Mouse (Mus musculus): ENCODE results near the gene 0610010K14Rik. TPM values are rescaled to one million over a fixed set of nuclear protein-coding genes. Genes with fewer than 3 reads are reported as not detected.

The 0610010K14Rik gene
- polyA plus RNA-seq, 1 experiment from 2014 or later: 227 TPM

GRCm38 (mm10) chr11:70219873-70220272, 17.8 kb downstream of the 0610010K14Rik start:
- Histone ChIP-seq H3K9me3 (no peaks in the 10 kb centered on the region), H3K4me3 (peak overlapping the region; percentile 65), H3K36me3 (replicated peaks) (peaks cover 23% of the 10 kb centered on the region), H3K27ac (peak overlapping the region; percentile 90), H3K27me3 (ENCODE audit: poor library complexity, severe bottlenecking) (peaks cover 79% of the 10 kb centered on the region), H3K4me1 (peaks cover 53% of the 10 kb centered on the region)
- no peak for DNase-seq (ENCODE audit: extremely low spot score, low spot score)
- 58% methylated on average over 7 of the region's 7 CpGs for WGBS

- Histone ChIP-seq H3K27ac (no peak overlapping the region), H3K4me3 (peak overlapping the region; percentile 65), H3K9me3 (no peaks in the 10 kb centered on the region), H3K27me3 (ENCODE audit: poor library complexity, severe bottlenecking) (peaks cover 79% of the 10 kb centered on the region), H3K4me1 (peaks cover 63% of the 10 kb centered on the region), H3K36me3 (replicated peaks) (peaks cover 23% of the 10 kb centered on the region)
- no peak for DNase-seq (ENCODE audit: extremely low spot score, low spot score)
- 87% methylated on average over 15 of the region's 15 CpGs for WGBS
Measured at GRCm38 (mm10) chr11:70218741-70219470, 18.8 kb downstream of the 0610010K14Rik start.

GRCm38 (mm10) chr11:70218039-70218438, 19.7 kb downstream of the 0610010K14Rik start:
- Histone ChIP-seq H3K36me3 (replicated peaks) (peaks cover 23% of the 10 kb centered on the region), H3K9me3 (no peaks in the 10 kb centered on the region), H3K27me3 (ENCODE audit: poor library complexity, severe bottlenecking) (peaks cover 81% of the 10 kb centered on the region), H3K27ac (no peak overlapping the region), H3K4me1 (peaks cover 71% of the 10 kb centered on the region), H3K4me3 (no peak overlapping the region)
- 92% methylated on average over 4 of the region's 4 CpGs for WGBS
- DNase-seq (ENCODE audit: extremely low spot score, low spot score): no peak

GRCm38 (mm10) chr11:70216103-70216502, 21.6 kb downstream of the 0610010K14Rik start:
- H3K4me3 ChIP-seq: no peak overlapping the region
- H3K9me3 ChIP-seq: no peaks in the 10 kb centered on the region
- 53% methylated on average over 3 of the region's 3 CpGs for WGBS
- peaks cover 23% of the 10 kb centered on the region for H3K36me3 ChIP-seq (replicated peaks)
- peaks cover 86% of the 10 kb centered on the region for H3K27me3 ChIP-seq (ENCODE audit: poor library complexity, severe bottlenecking)
- peaks cover 57% of the 10 kb centered on the region for H3K4me1 ChIP-seq
- DNase-seq (ENCODE audit: extremely low spot score, low spot score): no peak
- H3K27ac ChIP-seq: no peak overlapping the region

GRCm38 (mm10) chr11:70215301-70215700, 22.4 kb downstream of the 0610010K14Rik start:
- Histone ChIP-seq H3K4me3 (peak overlapping the region; percentile 52), H3K27ac (no peak overlapping the region), H3K4me1 (peaks cover 49% of the 10 kb centered on the region), H3K36me3 (replicated peaks) (peaks cover 23% of the 10 kb centered on the region), H3K27me3 (ENCODE audit: poor library complexity, severe bottlenecking) (peaks cover 86% of the 10 kb centered on the region), H3K9me3 (no peaks in the 10 kb centered on the region)
- WGBS: 10% methylated on average over 22 of the region's 22 CpGs
- no peak for DNase-seq (ENCODE audit: extremely low spot score, low spot score)

- H3K36me3 ChIP-seq (replicated peaks): peaks cover 23% of the 10 kb centered on the region
- H3K4me1 ChIP-seq: peaks cover 44% of the 10 kb centered on the region
- WGBS: 3% methylated on average over 18 of the region's 18 CpGs
- no peak for DNase-seq (ENCODE audit: extremely low spot score, low spot score)
- no peaks in the 10 kb centered on the region for H3K9me3 ChIP-seq
- no peak overlapping the region for H3K27ac ChIP-seq
- peaks cover 82% of the 10 kb centered on the region for H3K27me3 ChIP-seq (ENCODE audit: poor library complexity, severe bottlenecking)
- peak overlapping the region; percentile 52 for H3K4me3 ChIP-seq
Measured at GRCm38 (mm10) chr11:70214856-70215209, 22.9 kb downstream of the 0610010K14Rik start.

- Histone ChIP-seq H3K4me3 (peak overlapping the region; percentile 52), H3K27me3 (ENCODE audit: poor library complexity, severe bottlenecking) (peaks cover 77% of the 10 kb centered on the region), H3K36me3 (replicated peaks) (peaks cover 23% of the 10 kb centered on the region), H3K4me1 (peaks cover 39% of the 10 kb centered on the region), H3K9me3 (no peaks in the 10 kb centered on the region), H3K27ac (0 out of 2 replicates have a peak overlapping the region, but pooled peaks have one; percentile 48)
- no peak for DNase-seq (ENCODE audit: extremely low spot score, low spot score)
- 1% methylated on average over 46 of the region's 46 CpGs for WGBS
Measured at GRCm38 (mm10) chr11:70214191-70214855, 23.4 kb downstream of the 0610010K14Rik start.

GRCm38 (mm10) chr11:70213736-70214135, 24.0 kb downstream of the 0610010K14Rik start:
- 6% methylated on average over 26 of the region's 26 CpGs for WGBS
- Histone ChIP-seq H3K4me3 (peak overlapping the region; percentile 52), H3K9me3 (no peaks in the 10 kb centered on the region), H3K27me3 (ENCODE audit: poor library complexity, severe bottlenecking) (peaks cover 71% of the 10 kb centered on the region), H3K27ac (no peak overlapping the region), H3K4me1 (peaks cover 33% of the 10 kb centered on the region), H3K36me3 (replicated peaks) (peaks cover 23% of the 10 kb centered on the region)
- DNase-seq (ENCODE audit: extremely low spot score, low spot score): no peak

GRCm38 (mm10) chr11:70212896-70213295, 24.8 kb downstream of the 0610010K14Rik start:
- Histone ChIP-seq H3K4me1 (peaks cover 29% of the 10 kb centered on the region), H3K27ac (no peak overlapping the region), H3K9me3 (no peaks in the 10 kb centered on the region), H3K27me3 (ENCODE audit: poor library complexity, severe bottlenecking) (peaks cover 63% of the 10 kb centered on the region), H3K4me3 (no peak overlapping the region), H3K36me3 (replicated peaks) (peaks cover 15% of the 10 kb centered on the region)
- 15% methylated on average over 9 of the region's 9 CpGs for WGBS
- no peak for DNase-seq (ENCODE audit: extremely low spot score, low spot score)

- Histone ChIP-seq H3K27me3 (ENCODE audit: poor library complexity, severe bottlenecking) (peaks cover 58% of the 10 kb centered on the region), H3K9me3 (no peaks in the 10 kb centered on the region), H3K4me1 (peaks cover 29% of the 10 kb centered on the region), H3K27ac (no peak within 1 kb of the TSS), H3K4me3 (peak within 1 kb of the TSS; percentile 52; the same call in 1 of the 2 replicates), H3K36me3 (replicated peaks) (peaks cover 10% of the 10 kb centered on the region)
- 70% methylated on average over 6 of the region's 6 CpGs for WGBS
- no peak for DNase-seq (ENCODE audit: extremely low spot score, low spot score)
Measured at GRCm38 (mm10) chr11:70212423-70212822, 25.3 kb downstream of the 0610010K14Rik start, which contains the start of gene Slc16a11. Gene Slc16a11, plus strand, starts transcription at chr11:70212752.

- 80% methylated on average over 6 of the region's 6 CpGs for WGBS
- Histone ChIP-seq H3K27me3 (ENCODE audit: poor library complexity, severe bottlenecking) (peaks cover 54% of the 10 kb centered on the region), H3K4me1 (peaks cover 29% of the 10 kb centered on the region), H3K27ac (no peak overlapping the region), H3K36me3 (replicated peaks) (peaks cover 5% of the 10 kb centered on the region), H3K9me3 (no peaks in the 10 kb centered on the region), H3K4me3 (no peak overlapping the region)
- DNase-seq (ENCODE audit: extremely low spot score, low spot score): no peak
Measured at GRCm38 (mm10) chr11:70211972-70212371, 25.7 kb downstream of the 0610010K14Rik start.

GRCm38 (mm10) chr11:70210681-70211080, 27.0 kb downstream of the 0610010K14Rik start:
- no peak for DNase-seq (ENCODE audit: extremely low spot score, low spot score)
- WGBS: 91% methylated on average over 2 of the region's 2 CpGs
- Histone ChIP-seq H3K36me3 (replicated peaks) (no peaks in the 10 kb centered on the region), H3K4me3 (no peak overlapping the region), H3K27me3 (ENCODE audit: poor library complexity, severe bottlenecking) (peaks cover 41% of the 10 kb centered on the region), H3K4me1 (peaks cover 26% of the 10 kb centered on the region), H3K27ac (no peak overlapping the region), H3K9me3 (no peaks in the 10 kb centered on the region)

- Histone ChIP-seq H3K27ac (no peak overlapping the region), H3K4me1 (peaks cover 8% of the 10 kb centered on the region), H3K4me3 (no peak overlapping the region), H3K36me3 (replicated peaks) (no peaks in the 10 kb centered on the region), H3K9me3 (no peaks in the 10 kb centered on the region), H3K27me3 (ENCODE audit: poor library complexity, severe bottlenecking) (peaks cover 23% of the 10 kb centered on the region)
- DNase-seq (ENCODE audit: extremely low spot score, low spot score): no peak
- WGBS: 80% methylated on average over 5 of the region's 5 CpGs
Measured at GRCm38 (mm10) chr11:70208778-70209388, 28.8 kb downstream of the 0610010K14Rik start.

All from forebrain, embryonic 10.5 days (tissue).